Mouse (Mus musculus): ENCODE data around the gene Nup210. TPM values are rescaled to one million over a fixed set of nuclear protein-coding genes. Genes with fewer than 3 reads are reported as not detected.
"Not testable (repeated sequence)": the region's sequence is repeated elsewhere in the genome, so short reads cannot be mapped to it uniquely, and the experiment has no call there.

Gene Nup210
- total RNA-seq, 2 experiments from 2014 or later = 2.3 to 4.8 TPM

DNA sequence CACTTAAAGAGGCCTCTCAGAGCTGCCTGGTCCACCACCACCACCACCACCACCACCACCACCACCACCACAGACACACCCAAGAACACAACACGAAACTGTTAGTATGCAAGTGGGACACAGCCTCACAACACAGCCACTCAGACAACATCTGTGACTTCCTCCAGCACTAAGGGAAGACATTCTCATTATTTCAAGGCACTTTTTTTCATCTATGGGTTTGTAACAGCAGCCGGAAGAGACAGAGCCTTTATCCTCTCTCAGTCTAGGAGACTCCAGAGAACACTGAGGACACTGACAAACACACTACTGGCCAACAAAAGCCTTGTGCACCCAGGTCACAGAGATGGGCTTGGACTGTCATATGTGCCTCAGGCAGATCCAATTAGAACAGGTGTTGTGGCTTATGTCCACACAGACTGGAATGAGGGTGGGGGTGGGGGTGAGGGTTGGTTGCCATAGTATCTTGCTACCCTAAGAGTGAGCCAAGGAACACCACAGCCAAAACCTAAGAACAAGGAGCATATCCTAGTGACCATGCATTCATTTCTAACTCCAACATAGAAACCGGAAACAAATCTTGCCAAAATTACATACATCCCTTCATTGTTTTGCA lies 8.2 kb downstream of the Nup210 start:
- no peak for DNase-seq
- intact Hi-C loops (cut with DNase I) = no loop called here

DNA sequence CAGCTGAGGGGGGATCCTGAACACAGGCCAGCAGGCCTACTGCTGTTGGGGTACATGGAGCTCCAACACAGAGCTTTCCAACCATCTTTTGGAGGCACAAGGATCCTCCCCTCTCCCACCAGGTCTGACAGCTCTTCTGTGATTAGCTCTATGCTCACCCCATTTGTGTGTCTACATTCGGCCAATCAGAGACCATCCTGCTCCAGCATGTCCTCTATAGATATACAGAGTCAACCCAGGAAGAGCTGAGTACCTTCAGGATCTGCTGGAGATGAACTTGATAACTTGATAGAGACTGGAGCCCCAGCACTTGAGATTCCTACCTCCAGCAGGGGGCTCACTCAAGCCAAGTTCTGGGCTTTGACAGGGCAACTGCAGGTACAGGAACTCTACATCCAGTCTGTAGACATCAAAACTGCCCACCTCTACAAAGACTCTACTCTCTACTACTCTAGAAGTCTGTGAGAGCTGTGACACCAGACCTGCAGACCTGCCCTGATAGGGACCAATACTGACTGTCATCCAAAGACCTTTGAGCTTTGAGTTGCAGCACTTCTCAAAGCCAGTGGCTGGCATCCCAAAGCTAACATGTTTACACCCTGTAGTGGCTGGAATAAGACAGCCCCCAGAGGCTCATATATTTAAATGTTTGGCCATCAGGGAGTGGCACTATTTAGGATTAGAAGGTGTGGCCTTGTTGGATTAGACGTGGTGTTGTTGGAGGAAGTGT lies 11.1 kb downstream of the Nup210 start:
- intact Hi-C loops (cut with DNase I) = no loop called here
- no peak for DNase-seq

DNA sequence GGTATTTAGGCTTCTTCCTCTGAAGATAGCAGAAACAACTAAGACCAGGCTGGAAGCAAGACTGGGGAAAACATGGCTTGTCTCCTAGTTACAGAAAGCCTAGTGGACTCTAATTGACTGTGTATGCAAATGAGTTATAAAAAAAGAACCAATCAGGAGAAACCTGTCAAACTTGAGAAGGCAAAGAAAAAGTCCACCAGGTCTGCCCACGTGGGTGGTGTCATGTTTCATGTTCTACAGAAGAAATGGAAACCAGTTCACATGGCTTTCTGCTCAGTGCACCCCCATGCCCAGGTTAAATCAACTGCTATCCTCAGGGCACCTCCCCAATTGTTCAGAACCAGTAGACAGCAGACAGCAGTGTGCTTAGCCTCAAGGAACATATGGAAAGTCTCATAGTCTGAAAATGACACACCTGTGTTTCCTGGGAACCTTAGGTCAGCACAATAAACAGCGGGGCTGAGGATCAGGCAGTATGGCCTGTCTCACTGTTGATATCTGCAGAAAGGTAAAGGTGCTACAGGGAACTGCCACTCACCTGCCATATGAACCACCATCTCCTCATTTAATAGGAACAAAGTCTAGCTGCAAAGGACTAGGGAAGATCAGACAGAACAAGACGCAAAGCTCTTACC lies 11.7 kb downstream of the Nup210 start:
- DNase-seq = no peak
- intact Hi-C loops (cut with DNase I) = no loop called here

DNA sequence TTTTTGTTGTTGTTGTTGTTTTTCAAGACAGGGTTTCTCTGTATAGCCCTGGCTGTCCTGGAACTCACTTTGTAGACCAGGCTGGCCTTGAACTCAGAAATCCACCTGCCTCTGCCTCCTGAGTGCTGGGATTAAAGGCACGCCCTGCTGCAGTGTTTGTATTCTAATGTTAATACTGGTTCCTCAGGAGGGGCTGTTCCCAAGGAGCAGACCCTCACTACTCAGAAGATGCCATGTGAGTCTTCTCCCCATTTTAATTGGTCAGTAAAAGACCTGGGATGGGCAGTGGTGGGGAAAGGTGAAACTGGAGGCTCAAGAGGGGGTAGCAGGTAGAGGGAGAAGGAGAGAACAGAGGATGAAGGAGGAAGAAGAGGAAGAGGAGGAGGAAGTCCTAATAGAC lies 13.2 kb downstream of the Nup210 start:
- DNase-seq; intact Hi-C loops (cut with DNase I): not testable (repeated sequence)

DNA sequence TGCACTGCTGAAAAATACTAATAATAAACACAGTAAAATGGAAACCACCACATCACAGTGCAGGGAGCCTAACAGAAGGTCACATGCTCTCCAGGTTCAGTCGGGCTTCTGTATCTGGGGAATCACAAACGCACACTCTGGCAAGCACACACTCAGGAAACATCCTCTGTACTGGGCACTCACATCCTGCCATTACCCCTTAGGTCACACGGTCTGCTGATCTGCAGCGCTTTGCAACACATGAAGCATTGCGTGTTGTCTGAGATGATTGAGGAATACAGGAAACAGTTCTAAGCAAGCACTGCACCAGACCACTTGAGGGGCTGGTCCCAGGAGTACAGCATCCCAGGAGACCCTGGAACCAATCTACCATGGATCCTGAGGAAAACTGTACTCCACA lies 16.0 kb downstream of the Nup210 start:
- intact Hi-C loops (cut with DNase I) = no loop called here
- DNase-seq = no peak

DNA sequence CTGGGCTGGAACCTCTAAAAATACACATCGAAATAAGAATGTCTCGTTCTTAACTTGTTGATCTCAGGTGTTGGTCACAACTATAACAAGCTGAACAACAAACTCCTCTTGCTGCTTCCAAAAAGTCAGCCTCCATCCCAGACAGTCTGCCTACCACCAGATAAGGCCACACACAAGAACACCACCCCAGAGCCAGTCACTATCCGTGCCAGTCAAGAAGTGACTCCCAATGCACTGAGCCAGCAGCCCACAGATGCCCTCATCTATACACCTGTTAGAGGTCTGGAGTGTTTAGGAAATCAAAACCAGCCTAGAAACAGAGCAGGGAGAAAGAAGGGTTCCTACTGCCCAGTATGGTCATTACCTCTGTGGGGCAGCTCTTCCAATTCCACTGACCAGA lies 18.8 kb downstream of the Nup210 start:
- no peak for DNase-seq
- intact Hi-C loops (cut with DNase I) = no loop called here

DNA sequence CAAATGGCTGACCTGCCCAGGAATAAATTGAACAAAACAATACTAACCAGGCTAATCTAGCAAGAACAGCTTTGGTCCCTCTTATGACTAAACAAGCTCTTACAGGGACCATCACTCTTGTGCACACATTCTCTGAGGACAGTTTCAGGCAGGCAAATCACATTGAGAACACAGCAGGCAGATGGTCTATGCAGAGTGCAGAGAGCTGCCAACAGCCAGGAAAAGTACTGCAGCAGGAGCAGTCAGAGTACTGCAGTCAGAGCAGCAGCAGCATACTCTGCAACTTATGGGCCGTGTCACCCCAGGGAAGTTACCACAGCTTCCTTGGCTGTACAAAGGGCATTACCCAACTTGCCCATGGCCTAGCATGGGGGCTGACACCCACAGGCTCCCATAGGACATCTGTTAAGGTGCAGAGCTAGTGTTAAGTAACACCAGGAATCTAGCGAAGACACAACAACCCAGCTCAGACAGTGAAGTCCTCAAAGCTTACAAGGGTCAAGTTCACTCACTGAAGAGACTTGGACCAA lies 21.5 kb downstream of the Nup210 start:
- intact Hi-C loops (cut with DNase I) = no loop called here

DNA sequence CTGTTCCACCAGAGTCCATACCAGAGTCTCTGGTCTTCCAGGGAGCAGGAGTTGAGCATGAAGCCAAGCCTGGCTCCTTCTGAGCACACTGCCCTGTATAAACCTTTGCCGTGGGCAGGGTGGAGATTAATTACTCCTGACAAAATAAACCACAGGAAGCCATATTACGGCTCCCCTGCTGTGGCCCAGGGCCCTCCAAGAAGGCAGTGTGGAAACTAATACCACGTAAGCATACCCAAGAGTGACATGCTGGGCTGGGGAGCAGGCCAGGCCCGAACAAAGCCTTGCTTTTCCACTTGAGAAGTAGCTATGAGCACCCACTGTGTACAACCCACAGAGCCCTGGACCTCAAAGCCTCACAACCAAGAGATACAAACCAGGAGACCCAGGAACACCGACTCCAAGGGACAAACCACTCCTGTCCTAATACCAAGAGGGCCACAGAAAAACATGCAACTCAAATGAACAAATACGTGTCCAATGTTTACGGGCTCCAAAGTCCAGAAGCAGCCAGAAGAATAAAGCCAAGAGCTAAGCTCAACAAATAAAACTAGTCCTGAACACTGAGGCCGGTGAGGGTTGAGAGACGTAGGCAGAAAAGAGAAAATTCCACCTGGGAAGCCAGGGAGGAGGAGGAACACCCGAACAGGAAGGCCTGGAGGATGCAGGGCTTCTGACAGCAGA lies 24.3 kb downstream of the Nup210 start:
- DNase-seq = no peak
- intact Hi-C loops (cut with DNase I) = no loop called here

More for the DNA sequence above, 21.5 kb downstream of the Nup210 start:
- DNase-seq = no peak

DNA sequence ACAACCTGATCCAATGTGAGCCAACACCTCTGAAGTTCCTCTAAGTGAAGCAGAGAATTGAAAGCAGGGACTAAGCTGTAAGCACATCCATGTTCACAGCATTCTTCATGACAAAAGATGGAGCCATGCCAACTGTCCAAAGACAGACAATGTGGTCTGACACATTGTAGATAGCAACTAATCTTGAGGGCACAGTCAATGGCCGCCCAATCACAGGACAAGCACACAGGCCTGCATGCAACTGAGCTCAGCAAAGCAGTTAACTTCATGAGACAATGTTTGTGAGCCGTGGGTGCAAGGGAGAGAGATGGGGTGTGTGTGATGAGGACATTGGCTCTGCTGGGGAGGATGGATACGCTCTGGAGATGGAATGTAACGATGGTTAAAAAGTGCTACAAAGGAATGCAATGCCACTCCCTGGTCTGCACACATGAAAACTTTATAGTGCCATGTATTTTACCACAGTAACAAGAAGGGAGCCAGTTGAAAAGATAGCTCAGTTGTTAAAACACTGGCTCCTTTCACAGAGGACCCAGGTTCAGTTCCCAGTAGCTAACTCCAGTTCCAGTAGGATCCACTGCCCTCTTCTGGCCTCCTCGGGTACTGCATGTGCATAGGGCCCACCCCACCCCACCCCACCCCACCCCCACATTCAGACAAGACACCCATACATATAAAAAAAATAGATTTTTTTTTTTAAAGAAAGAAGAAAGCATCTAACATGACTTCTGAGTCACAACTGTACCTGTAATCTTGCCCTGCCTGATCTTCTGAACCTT lies 31.3 kb downstream of the Nup210 start:
- DNase-seq = peak in 1 of 2 experiments; percentile 25
- intact Hi-C loops (cut with DNase I) = no loop called here

DNA sequence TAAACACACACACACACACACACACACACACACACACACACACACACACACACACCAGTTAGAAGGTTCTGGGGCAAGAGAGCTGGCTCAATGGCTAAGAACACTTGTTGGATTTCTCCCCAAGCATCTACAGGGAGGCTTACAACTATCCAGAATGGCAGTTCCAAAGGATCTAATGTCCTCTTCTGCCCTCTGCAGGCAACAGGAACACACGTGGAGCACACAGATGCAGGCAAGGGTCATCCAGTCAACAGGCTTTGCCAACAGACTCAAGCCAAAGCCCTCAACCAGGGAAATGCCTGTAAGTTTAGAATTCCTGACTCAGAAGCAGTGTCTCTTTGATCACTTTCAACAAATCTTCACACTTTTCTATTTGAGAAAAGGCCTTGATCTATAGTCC lies 36.6 kb downstream of the Nup210 start:
- intact Hi-C loops (cut with DNase I) = no loop called here
- no peak for DNase-seq

DNA sequence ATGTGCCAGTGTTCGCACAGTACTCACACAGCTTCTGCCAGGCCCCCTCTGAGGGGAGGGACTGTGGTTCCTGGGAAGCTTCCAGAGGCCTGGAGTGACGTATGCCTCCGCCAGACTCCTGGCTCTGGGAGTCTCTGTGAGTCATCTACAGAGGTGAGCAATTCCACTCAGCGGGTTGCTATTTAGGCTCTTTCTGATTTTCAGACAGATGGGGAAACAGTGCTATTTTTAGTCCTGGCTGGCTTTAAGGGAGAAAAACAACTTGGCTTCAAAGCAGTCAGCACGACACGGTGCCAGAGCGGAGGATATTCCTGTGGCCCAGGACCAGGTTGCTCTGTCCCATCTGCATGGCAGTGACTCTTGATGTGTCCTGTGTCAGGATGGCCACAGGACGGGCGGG lies 40.4 kb downstream of the Nup210 start:
- intact Hi-C loops (cut with DNase I) = loop anchor here (10.0 kb wide), 1 partner anchor 191 kb away; no protein-coding TSS in a partner anchor
- DNase-seq = peak; percentile 52 to 64

DNA sequence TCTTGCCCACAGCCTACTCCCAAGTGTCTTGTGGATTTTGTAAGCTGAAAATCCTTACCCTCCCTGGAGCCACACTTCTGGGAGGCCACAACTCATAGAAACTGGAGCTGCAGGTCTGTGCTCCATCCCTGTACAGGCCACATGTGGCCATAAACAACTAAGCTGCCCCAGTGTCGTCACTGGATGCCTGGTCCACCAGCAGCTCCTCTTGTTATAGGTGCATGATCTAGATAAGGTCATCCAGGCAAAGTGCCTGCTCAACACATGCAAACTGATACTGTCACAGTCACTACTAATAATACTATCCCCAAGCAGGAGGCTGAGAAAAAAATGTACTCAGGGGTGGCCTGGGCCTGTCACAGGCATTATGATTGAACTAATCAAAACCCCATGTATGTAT lies 48.1 kb downstream of the Nup210 start:
- intact Hi-C loops (cut with DNase I) = no loop called here

DNA sequence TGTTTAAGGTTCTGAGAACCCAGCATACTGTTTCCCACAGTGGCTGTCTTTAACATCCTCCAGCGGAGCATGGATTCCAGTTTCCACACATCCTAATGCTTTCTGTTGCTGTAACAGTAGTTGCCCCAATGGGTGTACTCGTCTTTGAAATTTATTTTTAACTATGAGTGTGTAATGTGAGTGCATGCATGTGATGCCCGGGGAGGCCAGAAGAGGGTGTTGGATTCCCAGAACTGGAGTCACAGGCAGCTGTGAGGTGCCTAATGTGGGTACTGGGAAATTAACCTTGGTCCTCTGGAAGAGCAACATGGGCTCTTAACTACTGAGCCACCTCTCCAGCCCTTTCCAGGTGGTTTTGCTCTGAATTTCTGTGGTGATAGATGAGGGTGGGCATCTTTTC lies 49.6 kb downstream of the Nup210 start:
- no peak for DNase-seq
- intact Hi-C loops (cut with DNase I) = no loop called here

More for the DNA sequence above, 48.1 kb downstream of the Nup210 start:
- DNase-seq = no peak

DNA sequence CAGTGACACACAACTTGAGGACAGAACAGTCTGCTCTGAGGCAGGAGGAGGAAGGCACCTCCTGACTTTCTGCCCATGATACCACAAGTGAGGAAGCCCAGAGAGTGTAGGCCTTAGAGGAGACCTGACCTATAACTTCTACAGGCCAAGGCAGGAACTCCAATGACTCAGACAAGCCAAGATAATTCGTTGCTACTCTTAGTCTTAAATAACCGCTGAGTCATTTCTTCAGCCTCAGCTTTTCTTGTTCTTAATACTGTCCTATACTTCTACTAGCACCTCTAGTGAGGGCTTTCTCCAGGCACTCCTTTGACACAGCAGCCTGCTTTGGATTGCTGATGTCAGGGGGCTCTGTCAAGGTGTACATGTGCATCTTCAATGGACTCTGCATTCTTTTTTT lies 55.3 kb downstream of the Nup210 start:
- DNase-seq = no peak
- intact Hi-C loops (cut with DNase I) = no loop called here

DNA sequence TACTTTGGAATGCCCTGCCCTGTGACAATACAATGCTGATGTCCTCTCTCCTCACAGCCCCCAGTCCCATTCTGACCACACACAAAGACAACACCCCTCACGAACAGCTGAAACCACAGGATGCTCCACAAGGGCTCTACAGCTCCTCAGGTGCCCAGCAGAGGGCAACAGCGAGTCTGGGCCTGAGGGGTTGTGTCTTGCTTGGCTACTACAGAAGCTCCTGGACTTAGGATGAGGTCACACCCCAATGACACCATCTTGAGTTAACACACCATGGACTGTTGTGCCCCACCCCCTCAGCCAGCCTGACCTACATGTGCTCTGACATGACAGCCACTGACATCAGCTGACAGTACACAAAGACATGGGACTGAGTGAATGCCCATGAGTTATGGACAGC lies 56.9 kb downstream of the Nup210 start:
- peak; percentile 48 to 63 for DNase-seq

DNA sequence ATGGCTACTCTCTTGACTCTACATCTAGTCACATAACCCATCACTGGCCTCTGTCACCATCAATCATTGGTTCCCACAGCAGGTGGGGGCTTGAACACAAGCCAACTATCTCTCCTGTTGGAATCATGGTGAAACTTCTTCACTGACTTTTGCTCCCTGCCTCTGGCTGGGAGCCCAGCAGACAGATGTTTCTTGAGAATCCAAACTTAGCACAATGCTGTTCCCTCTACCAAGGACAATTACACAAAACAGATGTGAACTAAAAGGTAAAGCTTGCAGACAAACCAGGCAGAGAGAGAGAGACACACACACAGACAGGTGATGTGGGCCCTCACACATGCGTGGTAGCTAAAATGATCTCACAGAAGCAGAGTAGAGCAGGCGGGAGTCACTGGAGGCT lies 58.6 kb downstream of the Nup210 start:
- intact Hi-C loops (cut with DNase I) = loop anchor here (2.0 to 5.0 kb wide), 3 partner anchors 81 to 236 kb away; no protein-coding TSS in a partner anchor
- no peak for DNase-seq

More for the DNA sequence above, 56.9 kb downstream of the Nup210 start:
- intact Hi-C loops (cut with DNase I) = loop anchor here (2.0 to 5.0 kb wide), 3 partner anchors 79 to 237 kb away; no protein-coding TSS in a partner anchor

DNA sequence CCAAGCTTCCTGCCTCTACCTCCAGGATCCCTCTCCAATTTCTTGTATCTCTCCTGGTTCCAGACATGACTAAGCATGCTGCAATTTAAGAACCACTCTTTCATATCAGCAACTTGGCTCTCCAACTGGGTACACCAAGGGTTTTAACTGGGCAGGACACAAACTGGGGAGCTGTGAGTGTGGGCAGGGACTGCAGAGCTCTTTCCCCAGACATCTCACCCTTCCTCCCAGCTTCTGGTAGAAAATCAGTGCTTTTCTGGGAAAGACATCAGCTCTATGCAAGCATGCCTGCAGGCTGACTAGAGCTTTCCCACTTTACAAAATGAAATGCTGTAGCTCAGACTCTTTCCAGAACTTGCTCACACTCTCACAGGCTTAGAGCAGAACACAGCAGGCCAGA lies 60.3 kb downstream of the Nup210 start:
- no peak for DNase-seq
- intact Hi-C loops (cut with DNase I) = loop anchor here (5.0 kb wide), 2 partner anchors 226 to 234 kb away; no protein-coding TSS in a partner anchor

DNA sequence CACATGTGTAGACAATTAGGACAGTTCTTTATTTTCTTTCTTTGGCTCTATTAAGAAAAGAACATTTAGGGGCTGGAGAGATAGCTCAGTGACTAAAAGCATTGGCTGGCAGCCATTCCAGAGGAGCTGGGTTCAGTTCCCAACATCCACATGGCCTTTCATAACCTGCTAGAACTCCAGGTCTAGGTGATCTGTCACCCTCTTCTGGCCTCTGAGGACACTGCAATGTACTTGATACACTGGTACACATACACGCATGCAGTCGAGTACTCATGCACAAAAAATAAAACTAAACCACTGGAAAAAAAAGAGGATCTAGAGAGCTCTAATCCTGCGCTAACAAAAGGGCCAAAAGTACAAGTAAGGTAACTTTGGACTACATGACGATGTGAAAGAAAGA lies 64.1 kb downstream of the Nup210 start:
- no peak for DNase-seq
- intact Hi-C loops (cut with DNase I) = no loop called here

DNA sequence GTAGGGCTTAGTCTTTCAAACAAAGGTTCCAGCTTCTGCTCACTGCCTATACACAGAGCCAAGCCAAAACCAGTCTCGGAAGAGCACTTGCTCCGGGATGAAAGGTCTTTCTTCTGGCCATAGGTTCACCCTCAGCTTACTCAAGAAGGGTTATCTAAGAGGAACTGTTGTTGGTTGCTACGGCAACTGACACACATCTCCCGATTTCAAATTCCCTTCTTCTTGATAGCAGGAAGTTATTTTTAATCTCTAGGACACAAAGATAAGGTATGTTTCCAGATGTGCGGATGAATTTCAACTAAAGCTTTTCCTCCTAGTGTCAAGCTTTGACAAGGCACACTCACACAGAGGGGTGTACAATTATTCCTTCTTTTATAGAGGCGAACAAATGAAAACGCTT lies 68.6 kb downstream of the Nup210 start:
- DNase-seq = no peak
- intact Hi-C loops (cut with DNase I) = no loop called here

DNA sequence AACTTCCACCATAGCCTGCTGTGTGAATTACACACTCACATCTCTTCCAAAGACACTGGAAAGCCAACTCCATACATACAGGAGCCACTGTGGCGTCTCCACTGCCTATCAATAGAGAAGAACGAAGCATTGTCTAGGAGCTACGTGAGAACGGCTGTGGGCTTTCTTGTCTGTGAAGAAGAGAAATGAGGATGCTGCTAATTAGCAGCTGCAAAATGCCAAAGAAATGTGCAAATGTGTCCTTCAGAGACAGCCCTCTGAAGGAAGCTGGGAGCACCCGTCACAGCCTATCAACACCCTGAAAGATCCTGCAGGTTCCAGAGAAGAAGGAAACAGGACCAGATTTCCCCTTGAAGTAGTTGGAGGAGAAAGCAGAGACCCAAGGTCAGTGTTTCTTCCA lies 69.2 kb downstream of the Nup210 start:
- intact Hi-C loops (cut with DNase I) = no loop called here
- DNase-seq = no peak

All from heart, postnatal 36 days (tissue).